Mouse (Mus musculus) bone marrow, adult 2 months (tissue): ENCODE results near the gene Aldh3a1.

ENCODE experiments used
- CTCF ChIP-seq: fragments of 200-500 bp; IDR thresholded peaks from 2 replicates; pipeline ENCODE4 v1.5.1; 2011; ENCODE audit warnings: low read length, control low read depth; ENCODE audit not compliant: control insufficient read depth, insufficient read depth
- POLR2A ChIP-seq: fragments of 200-500 bp; IDR thresholded peaks from 2 replicates; pipeline ENCODE4 v1.6.1; 2011; ENCODE audit warnings: low read depth, mild to moderate bottlenecking, control low read depth, low read length, borderline replicate concordance; ENCODE audit not compliant: control insufficient read depth

DNA sequence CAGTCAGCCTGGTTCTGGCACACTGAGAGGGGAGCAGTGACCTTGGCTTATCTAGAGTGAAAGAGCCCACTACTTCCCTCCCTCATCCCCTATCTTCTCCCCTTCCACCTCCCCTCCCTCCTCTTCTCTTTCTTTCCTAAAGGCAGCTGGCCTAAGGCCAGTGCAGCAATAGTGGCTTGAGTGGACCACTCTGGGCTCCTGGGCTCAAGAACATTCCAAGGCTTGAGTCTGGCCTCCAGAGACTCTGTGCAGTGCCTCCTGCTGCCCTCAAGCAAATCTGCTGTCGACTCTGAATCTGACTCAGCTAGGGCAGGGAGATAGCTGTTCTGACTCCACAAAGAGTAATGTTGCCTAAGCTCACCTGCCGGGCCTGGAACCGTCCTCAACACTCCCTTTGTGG lies 21.1 kb downstream of the Aldh3a1 start:
- TF ChIP-seq CTCF: no peak
- no peak for TF ChIP-seq POLR2A
